ENCODE assay signal across 8 mouse cellular contexts in genomic region chr10:81596611-81597010, GRCm38 (mm10). TPM values are rescaled to one million over a fixed set of nuclear protein-coding genes. Genes with fewer than 3 reads are reported as not detected.
A peak's percentile ranks its signal among the peaks of the same experiment; 100 is the strongest.
DNase-seq lines count a peak whose midpoint lies in the region; ATAC-seq and TF ChIP-seq lines count a peak whose summit lies in the region.

No protein-coding gene starts in this region.

- no peak for TF ChIP-seq EP300 in ES-Bruce4 (IDR thresholded peaks at IDR 0.05; ENCODE audit: insufficient read depth, low read depth, low read length)

- TF ChIP-seq CTCF in ES-Bruce4 (IDR thresholded peaks at IDR 0.05; ENCODE audit: low read depth, low read length) = no peak

- H3K27ac ChIP-seq in ES-Bruce4 (ENCODE audit: insufficient read depth, low read length) = no peak overlapping the region
- peak overlapping the region; percentile 77 for H3K27ac ChIP-seq in intestine, embryonic 15.5 days
- peak overlapping the region; percentile 47; the same call in 1 of the 2 replicates for H3K27ac ChIP-seq in midbrain, embryonic 16.5 days (ENCODE audit: low read length)

- H3K4me1 ChIP-seq in ES-Bruce4 (ENCODE audit: control insufficient read depth, insufficient read depth, low read length) = peaks cover 3% of the 10 kb centered on the region
- peaks cover 50% of the 10 kb centered on the region for H3K4me1 ChIP-seq in intestine, embryonic 15.5 days (replicated peaks)
- H3K4me1 ChIP-seq in midbrain, embryonic 16.5 days (ENCODE audit: control insufficient read depth, insufficient read depth, low read length) = peaks cover 31% of the 10 kb centered on the region

- H3K4me2 ChIP-seq in intestine, embryonic 15.5 days (replicated peaks) = peak overlapping the region; percentile 62
- peak overlapping the region; percentile 41 for H3K4me2 ChIP-seq in midbrain, embryonic 16.5 days (ENCODE audit: low read length)

- WGBS in intestine, embryonic 15.5 days = 26% methylated on average over 10 of the region's 10 CpGs
- WGBS in midbrain, embryonic 16.5 days = under 1% methylated on average over 10 of the region's 10 CpGs

- H3K27me3 ChIP-seq in ES-Bruce4 (ENCODE audit: control insufficient read depth, insufficient read depth, low read length, poor library complexity, severe bottlenecking) = no peaks in the 10 kb centered on the region
- H3K27me3 ChIP-seq in intestine, embryonic 15.5 days (replicated peaks) = no peaks in the 10 kb centered on the region
- peaks cover 30% of the 10 kb centered on the region for H3K27me3 ChIP-seq in midbrain, embryonic 16.5 days (ENCODE audit: control insufficient read depth, insufficient read depth, low read depth, low read length)

- H3K36me3 ChIP-seq in ES-Bruce4 (ENCODE audit: control insufficient read depth, insufficient read depth, low read length, poor library complexity, severe bottlenecking) = no peaks in the 10 kb centered on the region
- H3K36me3 ChIP-seq in intestine, embryonic 15.5 days = no peaks in the 10 kb centered on the region
- H3K36me3 ChIP-seq in midbrain, embryonic 16.5 days (ENCODE audit: control insufficient read depth, insufficient read depth, low read length) = no peaks in the 10 kb centered on the region

- H3K9ac ChIP-seq in ES-Bruce4 (ENCODE audit: low read depth, poor library complexity, severe bottlenecking) = peak overlapping the region; percentile 31; the same call in 1 of the 2 replicates
- peak overlapping the region; percentile 28 for H3K9ac ChIP-seq in intestine, embryonic 15.5 days
- H3K9ac ChIP-seq in midbrain, embryonic 16.5 days (ENCODE audit: low read depth, low read length) = peak overlapping the region; percentile 50

- DNase-seq in adrenal gland, postnatal 10 days = peak; percentile 77
- DNase-seq in adrenal gland, postnatal 4 days (ENCODE audit: low spot score in 2 of 2) = no peak
- DNase-seq in gastrocnemius, postnatal 10 days = peak; percentile 34
- no peak for DNase-seq in thymus, postnatal 25 days
- no peak for DNase-seq in layer of hippocampus, adult 8-10 months (ENCODE audit: low spot score in 2 of 2)

- H3K4me3 ChIP-seq in ES-Bruce4 (ENCODE audit: low read depth, low read length) = no peak overlapping the region
- H3K4me3 ChIP-seq in intestine, embryonic 15.5 days (replicated peaks) = peak overlapping the region; percentile 29
- H3K4me3 ChIP-seq in midbrain, embryonic 16.5 days (ENCODE audit: low read depth, low read length) = no peak overlapping the region

- no peak for ATAC-seq in intestine, embryonic 15.5 days
- no peak for ATAC-seq in midbrain, embryonic 16.5 days

- no peaks in the 10 kb centered on the region for H3K9me3 ChIP-seq in ES-Bruce4 (replicated peaks; ENCODE audit: control insufficient read depth, insufficient read depth, low read length, poor library complexity, severe bottlenecking)
- H3K9me3 ChIP-seq in intestine, embryonic 15.5 days = no peaks in the 10 kb centered on the region
- no peaks in the 10 kb centered on the region for H3K9me3 ChIP-seq in midbrain, embryonic 16.5 days (replicated peaks; ENCODE audit: control insufficient read depth, low read length, poor library complexity, severe bottlenecking)

- no peak for TF ChIP-seq POLR2A in ES-Bruce4 (IDR thresholded peaks at IDR 0.05; ENCODE audit: insufficient read depth, low read length)

RNA-seq across cellular contexts. Expression of gene Tle6, which starts 4.3 kb away (rescaled TPM):
- total RNA-seq in adrenal gland, postnatal 10 days (2021) = 10 to 100 TPM in 1 of 2 experiments, 1 to 10 TPM in 1; 8.7 to 10.8 TPM
- 10 to 100 TPM; 12.8 to 20.2 TPM for total RNA-seq in adrenal gland, postnatal 4 days (2021)
- polyA plus RNA-seq in ES-Bruce4 (2011; ENCODE audit: insufficient read depth, insufficient read length, low read depth, missing spikeins) = 15.0 and 18.5 TPM in 2 replicates
- total RNA-seq in gastrocnemius, postnatal 10 days (2021) = 1 to 10 TPM; 2.2 to 3.1 TPM
- 19.9 and 26.0 TPM in 2 replicates for polyA plus RNA-seq in intestine, embryonic 15.5 days (2015; fragmentation: Nextera tagmentation; extraction: Ambion mirVana)
- polyA plus RNA-seq in midbrain, embryonic 16.5 days (2015; fragmentation: Nextera tagmentation; extraction: Ambion mirVana) = 4.3 and 5.2 TPM in 2 replicates
- total RNA-seq in layer of hippocampus, adult 8-10 months (2022) = 1 to 10 TPM; 5.0 to 7.3 (median 5.9) TPM

RNA-seq across cellular contexts. Expression of gene BC025920, which starts 9.5 kb away (rescaled TPM):
- total RNA-seq in adrenal gland, postnatal 10 days (2021) = 1 to 10 TPM; 1.1 to 1.8 TPM
- total RNA-seq in adrenal gland, postnatal 4 days (2021) = 1 to 10 TPM; 1.1 to 2.1 TPM
- polyA plus RNA-seq in ES-Bruce4 (2011; ENCODE audit: insufficient read depth, insufficient read length, low read depth, missing spikeins) = 3.2 and 3.9 TPM in 2 replicates
- 1 to 10 TPM; 1.6 to 1.8 TPM for total RNA-seq in gastrocnemius, postnatal 10 days (2021)
- polyA plus RNA-seq in intestine, embryonic 15.5 days (2015; fragmentation: Nextera tagmentation; extraction: Ambion mirVana) = 0.85 and 1.00 TPM in 2 replicates
- polyA plus RNA-seq in midbrain, embryonic 16.5 days (2015; fragmentation: Nextera tagmentation; extraction: Ambion mirVana) = 1.9 and 2.0 TPM in 2 replicates
- 1 to 10 TPM; 3.3 to 3.9 (median 3.7) TPM for total RNA-seq in layer of hippocampus, adult 8-10 months (2022)

RNA-seq across cellular contexts. Expression of gene Tle2, which starts 22.2 kb away (rescaled TPM):
- 10 to 100 TPM; 10.9 to 18.1 TPM for total RNA-seq in adrenal gland, postnatal 10 days (2021)
- total RNA-seq in adrenal gland, postnatal 4 days (2021) = 10 to 100 TPM; 24.9 to 30.4 TPM
- 3.1 and 3.8 TPM in 2 replicates for polyA plus RNA-seq in ES-Bruce4 (2011; ENCODE audit: insufficient read depth, insufficient read length, low read depth, missing spikeins)
- 1 to 10 TPM; 4.4 to 9.4 TPM for total RNA-seq in gastrocnemius, postnatal 10 days (2021)
- polyA plus RNA-seq in intestine, embryonic 15.5 days (2015; fragmentation: Nextera tagmentation; extraction: Ambion mirVana) = 14.5 and 17.8 TPM in 2 replicates
- 39.0 and 54.8 TPM in 2 replicates for polyA plus RNA-seq in midbrain, embryonic 16.5 days (2015; fragmentation: Nextera tagmentation; extraction: Ambion mirVana)
- 10 to 100 TPM; 34.5 to 59.9 (median 38.5) TPM for total RNA-seq in layer of hippocampus, adult 8-10 months (2022)

RNA-seq across cellular contexts. Expression of gene Sirt6, which starts 31.0 kb away (rescaled TPM):
- total RNA-seq in adrenal gland, postnatal 10 days (2021) = 10 to 100 TPM; 17.3 to 24.7 TPM
- 10 to 100 TPM; 40.1 to 40.7 TPM for total RNA-seq in adrenal gland, postnatal 4 days (2021)
- polyA plus RNA-seq in ES-Bruce4 (2011; ENCODE audit: insufficient read depth, insufficient read length, low read depth, missing spikeins) = 15.0 and 16.6 TPM in 2 replicates
- 1 to 10 TPM; 7.3 to 9.7 TPM for total RNA-seq in gastrocnemius, postnatal 10 days (2021)
- polyA plus RNA-seq in intestine, embryonic 15.5 days (2015; fragmentation: Nextera tagmentation; extraction: Ambion mirVana) = 28.9 and 33.3 TPM in 2 replicates
- polyA plus RNA-seq in midbrain, embryonic 16.5 days (2015; fragmentation: Nextera tagmentation; extraction: Ambion mirVana) = 51.3 and 52.3 TPM in 2 replicates
- total RNA-seq in layer of hippocampus, adult 8-10 months (2022) = 10 to 100 TPM; 27.0 to 34.2 (median 29.5) TPM

RNA-seq across cellular contexts. Expression of gene Ankrd24, which starts 31.7 kb away (rescaled TPM):
- total RNA-seq in adrenal gland, postnatal 10 days (2021) = 10 to 100 TPM; 15.2 to 26.7 TPM
- 10 to 100 TPM; 38.7 to 50.5 TPM for total RNA-seq in adrenal gland, postnatal 4 days (2021)
- 14.2 and 16.1 TPM in 2 replicates for polyA plus RNA-seq in ES-Bruce4 (2011; ENCODE audit: insufficient read depth, insufficient read length, low read depth, missing spikeins)
- total RNA-seq in gastrocnemius, postnatal 10 days (2021) = 10 to 100 TPM; 13.0 to 18.4 TPM
- 8.4 and 9.8 TPM in 2 replicates for polyA plus RNA-seq in intestine, embryonic 15.5 days (2015; fragmentation: Nextera tagmentation; extraction: Ambion mirVana)
- 18.4 and 18.6 TPM in 2 replicates for polyA plus RNA-seq in midbrain, embryonic 16.5 days (2015; fragmentation: Nextera tagmentation; extraction: Ambion mirVana)
- total RNA-seq in layer of hippocampus, adult 8-10 months (2022) = 10 to 100 TPM; 33.6 to 46.4 (median 40.3) TPM

Comparison
In these comparisons a context has a peak if more than half of its experiments do, and no peak if none do; other contexts are left out.
1. DNase-seq: peak in adrenal gland, postnatal 10 days (single experiment) and gastrocnemius, postnatal 10 days (single experiment); none in adrenal gland, postnatal 4 days (0 of 2), thymus, postnatal 25 days (single experiment) and layer of hippocampus, adult 8-10 months (0 of 2).
2. Peak in every context shown above with its lines, with median percentiles within 50 percentile points of each other: H3K9ac ChIP-seq.